Mouse (Mus musculus): ENCODE data around the gene Mrpl39. TPM values are rescaled to one million over a fixed set of nuclear protein-coding genes. Genes with fewer than 3 reads are reported as not detected.

The Mrpl39 gene
- total and polyA plus RNA-seq, 3 experiments = 24.0 to 42.4 (median 37.7) TPM

GRCm38 (mm10) chr16:84773268-84773861 is 37.8 kb upstream of the Mrpl39 start:
- Histone ChIP-seq H3K79me2 (replicated peaks; ENCODE audit: control insufficient read depth, insufficient read depth, low read length) (no peaks in the 10 kb centered on the region; the same call in 1 of the 2 replicates), H3K27me3 (ENCODE audit: control insufficient read depth, insufficient read depth, low read length) (no peaks in the 10 kb centered on the region), H3K27ac (peak overlapping the region; percentile 90), H3K4me1 (ENCODE audit: control insufficient read depth, insufficient read depth, low read length) (peaks cover 3% of the 10 kb centered on the region), H3K4me3 (peak overlapping the region; percentile 90), H3K9ac (ENCODE audit: low read depth, low read length) (peak overlapping the region; percentile 91), H3K36me3 (ENCODE audit: control insufficient read depth, insufficient read depth, low read length) (peaks cover 9% of the 10 kb centered on the region)
- 1% methylated on average over 15 of the region's 15 CpGs for WGBS
- no peak for TF ChIP-seq EP300 (IDR thresholded peaks at IDR 0.05; ENCODE audit: insufficient read depth, low read depth, low read length)
- TF ChIP-seq POLR2A (IDR thresholded peaks at IDR 0.05; ENCODE audit: insufficient read depth, low read depth, low read length) = peak; percentile 32; the same call in 1 of the 2 replicates
- no peak for TF ChIP-seq CTCF (IDR thresholded peaks at IDR 0.05)
- intact Hi-C loops (cut with DNase I) = loop anchor here (1.0 kb wide), 1 partner anchor 38 kb away; the partner anchor contains the start of gene Mrpl39
- no peak for DNase-seq

GRCm38 (mm10) chr16:84772496-84773267 is 37.1 kb upstream of the Mrpl39 start:
- TF ChIP-seq CTCF (IDR thresholded peaks at IDR 0.05) = peak; percentile 42
- TF ChIP-seq EP300 (IDR thresholded peaks at IDR 0.05; ENCODE audit: insufficient read depth, low read depth, low read length) = no peak
- intact Hi-C loops (cut with DNase I) = loop anchor here (1.0 kb wide), 1 partner anchor 37 kb away; the partner anchor contains the start of gene Mrpl39
- Histone ChIP-seq H3K4me3 (peak overlapping the region; percentile 90), H3K9ac (ENCODE audit: low read depth, low read length) (peak overlapping the region; percentile 58; the same call in 1 of the 2 replicates), H3K4me1 (ENCODE audit: control insufficient read depth, insufficient read depth, low read length) (peaks cover 3% of the 10 kb centered on the region), H3K27ac (peak overlapping the region; percentile 90), H3K36me3 (ENCODE audit: control insufficient read depth, insufficient read depth, low read length) (peaks cover 4% of the 10 kb centered on the region; the same call in 1 of the 2 replicates), H3K27me3 (ENCODE audit: control insufficient read depth, insufficient read depth, low read length) (no peaks in the 10 kb centered on the region), H3K79me2 (replicated peaks; ENCODE audit: control insufficient read depth, insufficient read depth, low read length) (no peaks in the 10 kb centered on the region)
- WGBS = 46% methylated on average over 8 of the region's 8 CpGs
- no peak for DNase-seq

GRCm38 (mm10) chr16:84771461-84771860 is 35.9 kb upstream of the Mrpl39 start:
- Histone ChIP-seq H3K27ac (no peak overlapping the region; the same call in 1 of the 2 replicates), H3K36me3 (ENCODE audit: control insufficient read depth, insufficient read depth, low read length) (0 out of 2 replicates have a peak, but pooled peaks cover 2% of the 10 kb centered on the region), H3K9ac (ENCODE audit: low read depth, low read length) (no peak overlapping the region), H3K27me3 (ENCODE audit: control insufficient read depth, insufficient read depth, low read length) (no peaks in the 10 kb centered on the region), H3K79me2 (replicated peaks; ENCODE audit: control insufficient read depth, insufficient read depth, low read length) (no peaks in the 10 kb centered on the region), H3K4me1 (ENCODE audit: control insufficient read depth, insufficient read depth, low read length) (peaks cover 3% of the 10 kb centered on the region), H3K4me3 (no peak overlapping the region)
- peak in 1 of 2 experiments; percentile 64 for DNase-seq
- no peak for TF ChIP-seq EP300 (IDR thresholded peaks at IDR 0.05; ENCODE audit: insufficient read depth, low read depth, low read length)
- WGBS = 79% methylated on average over 2 of the region's 2 CpGs
- intact Hi-C loops (cut with DNase I) = no loop called here

- Histone ChIP-seq H3K9ac (ENCODE audit: low read depth, low read length) (no peak overlapping the region), H3K36me3 (ENCODE audit: control insufficient read depth, insufficient read depth, low read length) (0 out of 2 replicates have a peak, but pooled peaks cover 2% of the 10 kb centered on the region), H3K27me3 (ENCODE audit: control insufficient read depth, insufficient read depth, low read length) (no peaks in the 10 kb centered on the region), H3K27ac (no peak overlapping the region; the same call in 1 of the 2 replicates), H3K4me1 (ENCODE audit: control insufficient read depth, insufficient read depth, low read length) (peaks cover 3% of the 10 kb centered on the region), H3K79me2 (replicated peaks; ENCODE audit: control insufficient read depth, insufficient read depth, low read length) (no peaks in the 10 kb centered on the region), H3K4me3 (no peak overlapping the region)
- intact Hi-C loops (cut with DNase I) = no loop called here
- WGBS = 73% methylated on average over 7 of the region's 7 CpGs
- no peak for DNase-seq
- TF ChIP-seq POLR2A (IDR thresholded peaks at IDR 0.05; ENCODE audit: insufficient read depth, low read depth, low read length) (no peak), EP300 (IDR thresholded peaks at IDR 0.05; ENCODE audit: insufficient read depth, low read depth, low read length) (no peak), CTCF (IDR thresholded peaks at IDR 0.05) (no peak)
Observed at GRCm38 (mm10) chr16:84770891-84771290, 35.3 kb upstream of the Mrpl39 start.

- peaks cover 3% of the 10 kb centered on the region for H3K4me1 ChIP-seq (ENCODE audit: control insufficient read depth, insufficient read depth, low read length)
- intact Hi-C loops (cut with DNase I) = loop anchor here (5.0 kb wide), 1 partner anchor 107 kb away; no protein-coding TSS in a partner anchor
- H3K9ac ChIP-seq (ENCODE audit: low read depth, low read length) = no peak overlapping the region
- 0 out of 2 replicates have a peak, but pooled peaks cover 2% of the 10 kb centered on the region for H3K36me3 ChIP-seq (ENCODE audit: control insufficient read depth, insufficient read depth, low read length)
- no peak overlapping the region for H3K4me3 ChIP-seq
- no peak for DNase-seq
- WGBS = 82% methylated on average over 19 of the region's 19 CpGs
- no peak overlapping the region for H3K27ac ChIP-seq
- no peaks in the 10 kb centered on the region for H3K27me3 ChIP-seq (ENCODE audit: control insufficient read depth, insufficient read depth, low read length)
- TF ChIP-seq CTCF (IDR thresholded peaks at IDR 0.05) = no peak
- TF ChIP-seq POLR2A (IDR thresholded peaks at IDR 0.05; ENCODE audit: insufficient read depth, low read depth, low read length) = no peak
- no peak for TF ChIP-seq EP300 (IDR thresholded peaks at IDR 0.05; ENCODE audit: insufficient read depth, low read depth, low read length)
- no peaks in the 10 kb centered on the region for H3K79me2 ChIP-seq (replicated peaks; ENCODE audit: control insufficient read depth, insufficient read depth, low read length)
Observed at GRCm38 (mm10) chr16:84769619-84770464, 34.3 kb upstream of the Mrpl39 start.
